Mouse (Mus musculus) heart, embryonic 11.5 days (tissue): Measurements from ENCODE around the gene Angpt4. TPM values are rescaled to one million over a fixed set of nuclear protein-coding genes. Genes with fewer than 3 reads are reported as not detected.

Experiments
- ATAC-seq: fragments of 200-750 bp; cut with Nextera tagmentation; replicated peaks from 2 replicates; pipeline ENCODE4 v1.8.0; 2017; ENCODE audit warnings: moderate library complexity; ENCODE audit not compliant: insufficient number of reproducible peaks, low FRiP score, low TSS enrichment
- H3K27ac ChIP-seq: fragments of 300-500 bp; sonication (generic); 2 replicates; pipeline ENCODE4 v1.5.1; 2014; ENCODE audit warnings: mild to moderate bottlenecking, low read depth, low read length
- H3K27me3 ChIP-seq: fragments of 300-500 bp; sonication (generic); 2 replicates; pipeline ENCODE4 v1.6.1; 2014; ENCODE audit warnings: mild to moderate bottlenecking, low read length, mixed read lengths; ENCODE audit not compliant: control insufficient read depth, insufficient read depth
- H3K36me3 ChIP-seq: fragments of 300-500 bp; sonication (generic); 2 replicates; pipeline ENCODE4 v1.6.1; 2014; ENCODE audit warnings: mild to moderate bottlenecking, low read length, moderate library complexity, mixed read lengths; ENCODE audit not compliant: control insufficient read depth, insufficient read depth
- H3K4me1 ChIP-seq: fragments of 300-500 bp; sonication (generic); 2 replicates; pipeline ENCODE4 v1.6.1; 2014; ENCODE audit warnings: low read length; ENCODE audit not compliant: control insufficient read depth, insufficient read depth
- H3K4me2 ChIP-seq: fragments of 300-500 bp; sonication (generic); 2 replicates; pipeline ENCODE4 v1.6.1; 2014; ENCODE audit warnings: mild to moderate bottlenecking, moderate library complexity
- H3K4me3 ChIP-seq: fragments of 300-500 bp; sonication (generic); 2 replicates; pipeline ENCODE4 v1.5.1; 2014; ENCODE audit warnings: low read depth, low read length
- H3K9ac ChIP-seq: fragments of 300-500 bp; sonication (generic); 2 replicates; pipeline ENCODE4 v1.6.1; 2014; ENCODE audit warnings: mild to moderate bottlenecking, low read depth, low read length, moderate library complexity
- H3K9me3 ChIP-seq: fragments of 300-500 bp; sonication (generic); replicated peaks from 2 replicates; pipeline ENCODE4 v1.6.1; 2016; ENCODE audit warnings: low read length; ENCODE audit not compliant: control insufficient read depth
- WGBS: fragments of 180-500 bp; shearing (Covaris S2); extraction: QIAGEN DNeasy Blood & Tissue Kit; methylation state at CpG from one replicate; pipeline ENCODE4 v1.1.7; 2014; ENCODE audit not compliant: insufficient replicate concordance; 5-methylcytosine and 5-hydroxymethylcytosine counted together
- polyA plus RNA-seq: library from polyadenylated mRNA; unstranded; fragments of >200 nt; fragmentation: Nextera tagmentation; extraction: Ambion mirVana; gene quantifications from 2 replicates; pipeline ENCODE4 v1.2.1, GENCODE M21; 2014

The Angpt4 gene
- polyA plus RNA-seq, 1 experiment from 2014 or later: 0.21 TPM

DNA sequence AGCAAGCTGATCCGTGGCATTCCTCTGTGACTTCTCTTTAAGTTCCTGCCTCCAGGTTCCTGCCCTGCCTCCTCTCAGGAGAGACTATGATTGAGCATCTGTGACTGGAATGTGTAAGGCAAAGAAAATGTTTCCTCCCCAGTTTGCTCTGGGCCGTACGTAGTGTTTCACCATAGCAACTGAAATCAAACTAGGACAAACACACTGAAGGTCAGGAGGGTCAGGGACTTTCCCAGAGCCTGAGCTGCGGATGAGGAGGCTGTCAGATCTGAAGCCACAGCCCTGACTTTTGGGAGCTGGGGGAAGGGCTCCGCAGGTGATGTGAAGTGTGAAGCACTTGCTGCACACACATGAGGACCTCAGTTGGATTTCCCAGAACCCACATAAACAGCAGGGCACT is 48.3 kb downstream of the Angpt4 start:
- no peak overlapping the region for H3K4me2 ChIP-seq
- no peak overlapping the region for H3K4me3 ChIP-seq
- H3K36me3 ChIP-seq: no peaks in the 10 kb centered on the region
- no peak overlapping the region for H3K27ac ChIP-seq
- no peaks in the 10 kb centered on the region for H3K27me3 ChIP-seq
- ATAC-seq: no peak
- 24% methylated on average over 5 of the region's 5 CpGs for WGBS
- peaks cover 16% of the 10 kb centered on the region; the same call in 1 of the 2 replicates for H3K4me1 ChIP-seq
- H3K9ac ChIP-seq: no peak overlapping the region
- no peaks in the 10 kb centered on the region for H3K9me3 ChIP-seq

DNA sequence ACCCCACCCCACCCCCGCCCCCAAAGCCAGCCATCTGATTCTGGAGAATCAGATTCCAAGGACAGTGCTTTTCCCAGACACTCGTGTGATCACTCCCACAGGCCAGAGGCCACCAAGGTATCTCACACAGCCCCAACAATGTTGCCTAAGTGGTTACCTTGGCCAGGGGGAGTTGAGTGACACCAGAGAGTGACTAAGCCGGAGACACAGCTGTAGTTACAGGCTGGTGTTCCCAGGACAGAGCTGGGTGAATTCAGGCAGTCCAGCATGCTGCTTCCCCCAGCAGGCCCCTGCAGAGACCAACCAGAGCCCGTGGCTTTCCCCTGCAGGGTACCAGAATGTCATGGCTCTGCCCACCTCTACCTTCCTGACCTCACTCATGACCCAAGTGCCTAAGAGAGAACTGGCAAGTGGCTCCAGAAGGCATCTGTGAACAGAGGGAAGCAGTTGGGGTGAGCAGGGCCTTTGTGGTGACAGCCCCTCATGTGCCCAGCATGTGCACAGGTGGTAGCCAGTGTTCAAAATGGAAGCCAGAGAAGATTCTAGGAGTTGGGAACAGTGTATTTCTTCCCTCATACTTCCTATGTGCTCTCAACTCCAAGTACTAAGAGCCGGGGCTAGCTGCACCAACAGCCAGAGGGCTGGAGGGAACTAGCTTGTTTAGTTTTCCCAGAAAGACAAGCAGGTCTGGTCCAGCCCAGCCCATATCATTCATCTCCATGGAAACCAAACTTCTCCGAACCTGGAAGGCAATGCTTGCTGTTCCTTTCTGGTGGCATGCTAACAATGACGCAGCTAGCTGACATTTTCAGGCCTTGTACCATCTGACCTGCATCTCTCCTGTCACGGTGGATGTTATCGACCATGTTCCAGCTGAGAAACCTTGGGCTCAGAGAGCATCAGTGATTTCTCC is 50.5 kb downstream of the Angpt4 start:
- Histone ChIP-seq H3K4me3 (no peak overlapping the region), H3K36me3 (no peaks in the 10 kb centered on the region), H3K27me3 (no peaks in the 10 kb centered on the region), H3K4me2 (no peak overlapping the region), H3K9me3 (no peaks in the 10 kb centered on the region), H3K4me1 (peaks cover 19% of the 10 kb centered on the region; the same call in 1 of the 2 replicates), H3K9ac (no peak overlapping the region), H3K27ac (0 out of 2 replicates have a peak overlapping the region, but pooled peaks have one; percentile 15)
- no peak for ATAC-seq
- WGBS: 42% methylated on average over 9 of the region's 9 CpGs

DNA sequence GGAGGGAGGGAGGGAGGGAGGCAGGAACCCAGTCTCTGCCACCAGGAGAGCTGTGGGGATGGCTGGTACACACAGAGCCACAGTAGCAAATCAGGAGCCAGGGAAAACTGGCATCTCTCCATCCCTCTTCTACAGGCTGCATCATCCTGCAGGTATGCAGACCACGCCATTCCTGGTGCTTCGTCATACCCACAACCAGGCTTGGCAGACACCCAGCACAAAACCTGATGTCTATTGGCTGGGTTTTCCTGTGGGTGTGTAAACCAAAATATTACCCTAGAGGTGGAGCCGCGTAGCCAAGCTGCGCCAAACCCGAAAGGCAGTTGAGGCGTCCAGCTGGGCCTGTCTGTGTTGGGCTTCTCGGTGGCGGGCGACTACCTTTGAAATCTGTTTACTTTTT is 51.5 kb downstream of the Angpt4 start:
- Histone ChIP-seq H3K27me3 (0 out of 2 replicates have a peak, but pooled peaks cover 1% of the 10 kb centered on the region), H3K4me1 (peaks cover 17% of the 10 kb centered on the region; the same call in 1 of the 2 replicates), H3K36me3 (no peaks in the 10 kb centered on the region), H3K4me2 (no peak overlapping the region), H3K9ac (no peak overlapping the region), H3K4me3 (no peak overlapping the region), H3K27ac (no peak overlapping the region), H3K9me3 (no peaks in the 10 kb centered on the region)
- no peak for ATAC-seq
- WGBS: 59% methylated on average over 10 of the region's 10 CpGs

DNA sequence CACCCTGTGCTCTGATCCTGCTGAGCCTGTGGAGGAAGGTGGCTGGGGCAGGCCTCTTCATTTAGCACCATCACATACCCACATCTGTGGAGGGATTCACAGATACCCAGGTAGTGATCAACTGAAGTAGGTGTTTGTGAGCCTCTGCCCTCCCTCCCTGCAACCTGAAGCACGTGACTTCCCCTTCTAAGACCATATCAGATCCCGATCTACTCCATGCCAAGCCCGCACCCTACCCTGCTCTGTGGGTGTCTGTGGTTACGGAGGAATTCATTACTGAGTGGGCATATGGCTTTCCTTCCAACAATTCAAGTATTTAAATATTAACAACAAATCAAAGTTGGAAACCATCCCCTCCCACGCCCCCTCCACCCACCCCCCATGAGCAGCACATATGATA is 52.3 kb downstream of the Angpt4 start:
- H3K9me3 ChIP-seq: no peaks in the 10 kb centered on the region
- ATAC-seq: no peak
- no peaks in the 10 kb centered on the region for H3K36me3 ChIP-seq
- no peak overlapping the region for H3K27ac ChIP-seq
- no peak overlapping the region for H3K4me2 ChIP-seq
- H3K4me1 ChIP-seq: peaks cover 17% of the 10 kb centered on the region; the same call in 1 of the 2 replicates
- 0 out of 2 replicates have a peak, but pooled peaks cover 2% of the 10 kb centered on the region for H3K27me3 ChIP-seq
- 85% methylated on average over 5 of the region's 5 CpGs for WGBS
- no peak overlapping the region for H3K4me3 ChIP-seq
- H3K9ac ChIP-seq: no peak overlapping the region

DNA sequence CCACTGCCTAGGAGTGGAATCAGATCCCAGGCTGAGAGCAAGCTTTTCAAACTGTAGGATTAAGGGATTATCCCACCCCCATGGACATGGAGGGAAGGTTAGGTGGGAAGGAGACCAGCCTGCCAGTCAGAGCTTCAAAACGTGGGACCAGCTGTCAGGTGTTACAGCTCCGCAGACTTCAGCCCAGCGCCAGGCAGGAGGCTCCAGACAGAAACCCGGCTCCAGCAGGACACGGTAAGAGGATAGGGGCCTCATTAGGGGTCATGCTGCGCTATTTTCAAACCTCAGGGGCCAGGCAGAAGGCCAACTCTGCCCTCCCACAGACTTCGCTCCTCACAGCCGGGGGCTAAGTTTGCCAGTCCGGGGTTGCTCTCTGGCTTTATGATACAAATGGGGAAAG is 53.0 kb downstream of the Angpt4 start:
- peak overlapping the region; percentile 46; the same call in 1 of the 2 replicates for H3K27ac ChIP-seq

DNA sequence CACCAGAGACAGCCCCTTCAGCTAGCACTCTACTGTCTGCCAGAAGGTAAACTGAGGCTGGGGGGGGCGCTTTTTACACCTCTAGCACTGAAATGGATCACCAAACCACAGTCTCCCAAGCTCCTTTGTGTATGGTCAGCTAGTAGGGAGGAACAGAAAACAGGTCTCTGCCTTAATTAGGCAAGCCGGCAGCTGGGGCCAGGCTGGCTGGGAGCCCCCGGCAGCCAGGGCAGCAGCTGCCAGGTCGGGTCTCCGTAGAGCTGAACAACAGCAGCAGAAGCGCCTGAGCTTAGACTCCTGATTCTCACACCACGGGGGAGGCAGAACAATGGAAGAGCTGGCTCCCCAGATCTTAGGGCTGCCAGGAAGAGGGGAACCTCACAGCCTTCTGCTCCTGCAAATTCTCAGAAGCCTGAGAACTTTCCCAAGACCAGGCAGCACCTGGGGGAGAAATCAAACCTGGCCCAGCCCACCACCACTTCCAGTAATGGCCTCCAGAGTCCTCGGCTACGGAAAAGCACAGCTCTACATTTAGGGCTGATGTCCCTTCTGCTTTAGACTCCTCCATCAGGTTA is 56.3 kb downstream of the Angpt4 start:
- H3K27ac ChIP-seq: no peak overlapping the region
- peaks cover 27% of the 10 kb centered on the region for H3K4me1 ChIP-seq
- no peak overlapping the region for H3K4me2 ChIP-seq
- peaks cover 25% of the 10 kb centered on the region for H3K27me3 ChIP-seq
- H3K9ac ChIP-seq: peak overlapping the region; percentile 18; the same call in 1 of the 2 replicates
- H3K4me3 ChIP-seq: no peak overlapping the region
- H3K36me3 ChIP-seq: no peaks in the 10 kb centered on the region
- no peaks in the 10 kb centered on the region for H3K9me3 ChIP-seq
- 44% methylated on average over 9 of the region's 9 CpGs for WGBS
- ATAC-seq: no peak

More for the DNA sequence above, 53.0 kb downstream of the Angpt4 start:
- Histone ChIP-seq H3K9ac (0 out of 2 replicates have a peak overlapping the region, but pooled peaks have one; percentile 22), H3K9me3 (no peaks in the 10 kb centered on the region), H3K4me2 (peak overlapping the region; percentile 50), H3K27me3 (peaks cover 8% of the 10 kb centered on the region; the same call in 1 of the 2 replicates), H3K4me3 (no peak overlapping the region), H3K4me1 (peaks cover 17% of the 10 kb centered on the region; the same call in 1 of the 2 replicates), H3K36me3 (no peaks in the 10 kb centered on the region)
- no peak for ATAC-seq
- WGBS: 8% methylated on average over 9 of the region's 9 CpGs

DNA sequence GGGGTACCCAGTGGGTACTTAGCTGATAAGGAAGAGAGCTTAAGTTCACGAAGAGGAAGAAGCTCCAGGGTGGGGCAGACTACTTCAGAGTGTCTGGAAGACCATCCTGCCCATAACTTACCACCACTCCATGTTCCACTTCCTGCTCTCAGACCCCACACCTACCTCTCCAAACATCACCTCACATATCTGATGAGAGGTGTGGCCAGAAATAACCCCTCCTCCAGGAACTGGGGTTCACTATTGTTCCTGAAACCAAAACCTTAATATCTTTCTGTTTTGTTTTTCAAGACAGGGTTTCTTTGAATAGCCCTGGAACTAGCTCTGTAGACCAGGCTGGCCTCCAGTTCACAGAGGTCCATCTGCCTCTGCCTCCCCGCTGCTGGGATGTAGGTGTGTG is 56.8 kb downstream of the Angpt4 start:
- Histone ChIP-seq H3K4me2 (no peak overlapping the region), H3K9me3 (no peaks in the 10 kb centered on the region), H3K27ac (no peak overlapping the region), H3K4me1 (peaks cover 27% of the 10 kb centered on the region), H3K36me3 (no peaks in the 10 kb centered on the region), H3K9ac (no peak overlapping the region), H3K4me3 (no peak overlapping the region), H3K27me3 (peaks cover 30% of the 10 kb centered on the region)
- WGBS: 65% methylated on average over 2 of the region's 2 CpGs
- no peak for ATAC-seq

DNA sequence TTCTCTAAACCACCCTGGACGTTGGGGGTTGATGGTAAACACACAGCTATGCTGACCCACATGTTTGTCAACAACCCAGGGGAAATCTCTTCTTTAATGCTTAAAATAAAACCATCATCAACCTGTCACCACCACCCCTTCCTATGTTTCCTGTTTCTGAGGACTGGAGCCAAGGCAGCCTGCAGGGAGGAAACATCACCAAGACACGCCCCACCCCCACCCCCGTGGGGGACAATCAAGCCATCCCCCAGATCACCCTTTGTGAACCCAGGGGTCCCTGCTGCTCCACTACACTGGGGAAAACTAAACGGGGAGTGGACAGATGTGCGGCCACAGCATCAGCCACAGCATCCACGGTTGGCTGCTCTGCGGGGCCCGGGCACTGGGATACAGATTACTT is 57.4 kb downstream of the Angpt4 start:
- Histone ChIP-seq H3K4me2 (no peak overlapping the region), H3K4me1 (peaks cover 30% of the 10 kb centered on the region), H3K27me3 (peaks cover 33% of the 10 kb centered on the region), H3K9me3 (no peaks in the 10 kb centered on the region), H3K36me3 (no peaks in the 10 kb centered on the region), H3K27ac (no peak overlapping the region), H3K9ac (no peak overlapping the region), H3K4me3 (no peak overlapping the region)
- 77% methylated on average over 8 of the region's 8 CpGs for WGBS
- ATAC-seq: no peak
